Mouse (Mus musculus) cortical plate, adult 2 months (tissue): ENCODE data around the gene Prr15.

Experiments used
- CTCF ChIP-seq: fragments of 200-500 bp; IDR thresholded peaks from 2 replicates; pipeline ENCODE4 v1.5.1; 2011; ENCODE audit warnings: mild to moderate bottlenecking, control low read depth, low read length; ENCODE audit not compliant: insufficient read depth; ENCODE audit errors: extremely low read depth
- POLR2A ChIP-seq: fragments of 200-500 bp; IDR thresholded peaks from 2 replicates; pipeline ENCODE4 v1.6.1; 2011; ENCODE audit warnings: mild to moderate bottlenecking, low read length, control low read depth; ENCODE audit not compliant: insufficient read depth; ENCODE audit errors: extremely low read depth

- TF ChIP-seq CTCF (no peak), POLR2A (no peak)
Measured at GRCm38 (mm10) chr6:54332203-54332602, 6.6 kb downstream of the Prr15 start.
